Mouse (Mus musculus) layer of hippocampus, adult 18-20 months (tissue): ENCODE data around the gene Olfr160. TPM values are rescaled to one million over a fixed set of nuclear protein-coding genes. Genes with fewer than 3 reads are reported as not detected.

Source experiments
- total RNA-seq, 2 experiments: library from RNA; stranded (reverse); gene quantifications; 2 replicates each; pipeline ENCODE4 v1.2.3; 2021

The Olfr160 gene
- total RNA-seq, 2 experiments from 2014 or later: not detected

Other genes starting within 250 kb of the Olfr160 start
- gene Msantd2, start 226.9 kb downstream of the Olfr160 start, total RNA-seq: 10 to 100 TPM; 22.9 to 23.1 TPM
- 10 to 100 TPM; 13.1 to 14.3 TPM for gene Esam, start 188.2 kb downstream of the Olfr160 start, total RNA-seq
- 1 to 10 TPM; 2.3 to 3.0 TPM for gene Vsig2, start 177.0 kb downstream of the Olfr160 start, total RNA-seq
- gene Nrgn, start 163.3 kb downstream of the Olfr160 start, total RNA-seq: 1,000 to 10,000 TPM; 1,533 to 1,565 TPM
- gene Siae, start 160.6 kb downstream of the Olfr160 start, total RNA-seq: 10 to 100 TPM; 11.2 to 14.6 TPM
- 1 to 10 TPM; 1.5 to 2.8 TPM for gene Spa17, start 102.5 kb downstream of the Olfr160 start, total RNA-seq
- gene Tbrg1, start 58.9 kb downstream of the Olfr160 start, total RNA-seq: 10 to 100 TPM; 44.4 to 45.6 TPM
- gene Panx3, start 47.0 kb downstream of the Olfr160 start, total RNA-seq: not detected
- not detected for gene Olfr874, start 28.9 kb upstream of the Olfr160 start, total RNA-seq
- gene Olfr875, start 55.6 kb upstream of the Olfr160 start, total RNA-seq: not detected
- not detected for gene Olfr876, start 86.8 kb upstream of the Olfr160 start, total RNA-seq
- not detected for gene Olfr877, start 138.0 kb upstream of the Olfr160 start, total RNA-seq
- gene Olfr145, start 180.5 kb upstream of the Olfr160 start, total RNA-seq: not detected
- gene Olfr878, start 201.6 kb upstream of the Olfr160 start, total RNA-seq: not detected